Mouse (Mus musculus) CH12.LX (cell line): ENCODE results near the gene Zfp219.

Source experiments
- CTCF ChIP-seq, 2 experiments: IDR thresholded peaks in 1 of 2; conservative IDR thresholded peaks in 1 of 2; 2 replicates each; pipeline ENCODE4 v1.5.1; 2011 to 2012; ENCODE audit warnings: low read depth in 2 of 2, low read length in 2 of 2, improper control_type of control experiment in 1 of 2, inconsistent platforms in 1 of 2, mild to moderate bottlenecking in 1 of 2, moderate library complexity in 1 of 2
- EP300 ChIP-seq: IDR thresholded peaks from 2 replicates; pipeline ENCODE4 v1.6.1; 2011; ENCODE audit warnings: low read length, improper control_type of control experiment
- IRF4 ChIP-seq: IDR thresholded peaks from 2 replicates; pipeline ENCODE4 v1.6.1; 2014; ENCODE audit warnings: low read depth, mild to moderate bottlenecking, inconsistent platforms, low read length, improper control_type of control experiment
- MAZ ChIP-seq: IDR thresholded peaks from 2 replicates; pipeline ENCODE4 v1.6.1; 2012; ENCODE audit warnings: low read depth, mild to moderate bottlenecking, inconsistent platforms, low read length, improper control_type of control experiment, moderate library complexity
- NELFE ChIP-seq: IDR thresholded peaks from 2 replicates; pipeline ENCODE4 v1.6.1; 2011; ENCODE audit warnings: low read depth, low read length, improper control_type of control experiment
- NRF1 ChIP-seq: IDR thresholded peaks from 2 replicates; pipeline ENCODE4 v1.6.1; 2014; ENCODE audit warnings: low read depth, mild to moderate bottlenecking, inconsistent platforms, low read length, improper control_type of control experiment, moderate library complexity
- POLR2A ChIP-seq: IDR thresholded peaks from 2 replicates; pipeline ENCODE4 v1.6.1; 2011; ENCODE audit warnings: low read depth, mild to moderate bottlenecking, improper control_type of control experiment, low read length
- POLR2AphosphoS2 ChIP-seq: IDR thresholded peaks from 2 replicates; pipeline ENCODE4 v1.6.1; 2011; ENCODE audit warnings: low read depth, low read length, improper control_type of control experiment
- SIN3A ChIP-seq: IDR thresholded peaks from 2 replicates; pipeline ENCODE4 v1.6.1; 2012; ENCODE audit warnings: low read length, improper control_type of control experiment, inconsistent platforms
- TCF12 ChIP-seq: IDR thresholded peaks from 2 replicates; pipeline ENCODE4 v1.6.1; 2014; ENCODE audit warnings: low read depth, mild to moderate bottlenecking, inconsistent platforms, low read length, improper control_type of control experiment
- ZMIZ1 ChIP-seq: IDR thresholded peaks from 2 replicates; pipeline ENCODE4 v1.6.1; 2012; ENCODE audit warnings: low read depth, mild to moderate bottlenecking, inconsistent platforms, low read length, improper control_type of control experiment

DNA sequence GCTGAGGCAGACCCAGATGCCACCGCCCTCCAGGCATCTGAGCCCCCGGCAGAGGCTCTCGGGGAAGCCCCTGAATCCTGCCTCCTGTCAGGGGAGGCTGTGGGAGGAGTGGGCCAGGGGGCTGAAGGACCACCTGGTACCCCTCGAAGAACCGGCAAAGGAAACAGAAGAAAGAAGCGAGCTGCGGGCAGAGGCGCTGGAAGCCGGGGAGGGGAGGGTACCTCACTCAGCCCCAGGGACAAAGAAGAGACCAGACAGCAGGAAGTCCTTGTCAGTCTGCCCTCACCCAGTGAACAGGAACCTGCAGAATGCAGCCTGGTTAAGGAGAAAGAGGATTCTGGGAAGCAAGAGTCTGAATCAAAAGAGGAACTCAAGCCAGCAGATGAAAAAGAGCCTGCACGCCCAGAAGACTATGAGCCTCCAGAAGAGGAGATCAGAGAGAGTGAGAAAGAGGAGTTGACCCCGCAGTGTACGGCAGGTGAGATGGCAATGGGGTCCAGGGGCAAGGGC lies 31.0 kb downstream of the Zfp219 start:
- TF ChIP-seq EP300 (no peak), TCF12 (no peak), POLR2AphosphoS2 (no peak), CTCF (conservative IDR thresholded peaks at IDR 0.05 in 1 of 2, IDR thresholded peaks at IDR 0.05 in 1 of 2; ENCODE audit: low read depth in 2 of 2, low read length in 2 of 2) (no peak), POLR2A (no peak), SIN3A (no peak), MAZ (no peak), ZMIZ1 (no peak), NRF1 (no peak), NELFE (no peak), IRF4 (no peak)
